Mouse (Mus musculus) hindbrain, embryonic 13.5 days (tissue): ENCODE data around the gene Olfr452. TPM values are rescaled to one million over a fixed set of nuclear protein-coding genes. Genes with fewer than 3 reads are reported as not detected.

Source experiments
- ATAC-seq: fragments of 200-750 bp; cut with Nextera tagmentation; 2 replicates; pipeline ENCODE4 v1.8.0; 2017; ENCODE audit warnings: moderate TSS enrichment; ENCODE audit not compliant: low FRiP score
- H3K27ac ChIP-seq: fragments of 300-500 bp; sonication (generic); 2 replicates; pipeline ENCODE4 v1.5.1; 2015; ENCODE audit warnings: inconsistent platforms, mild to moderate bottlenecking, moderate library complexity
- H3K27me3 ChIP-seq: fragments of 300-500 bp; sonication (generic); 2 replicates; pipeline ENCODE4 v1.6.1; 2015; ENCODE audit warnings: mild to moderate bottlenecking, inconsistent platforms
- H3K36me3 ChIP-seq: fragments of 300-500 bp; sonication (generic); 2 replicates; pipeline ENCODE4 v1.6.1; 2015; ENCODE audit warnings: mild to moderate bottlenecking, inconsistent platforms
- H3K4me1 ChIP-seq: fragments of 300-500 bp; sonication (generic); replicated peaks from 2 replicates; pipeline ENCODE4 v1.6.1; 2015; ENCODE audit warnings: inconsistent platforms
- H3K4me2 ChIP-seq: fragments of 300-500 bp; sonication (generic); 2 replicates; pipeline ENCODE4 v1.6.1; 2015; ENCODE audit warnings: inconsistent platforms, mild to moderate bottlenecking, moderate library complexity
- H3K4me3 ChIP-seq: fragments of 300-500 bp; sonication (generic); 2 replicates; pipeline ENCODE4 v1.5.1; 2015; ENCODE audit warnings: mild to moderate bottlenecking, inconsistent platforms
- H3K9ac ChIP-seq: fragments of 300-500 bp; sonication (generic); 2 replicates; pipeline ENCODE4 v1.6.1; 2015; ENCODE audit warnings: mild to moderate bottlenecking, inconsistent platforms
- H3K9me3 ChIP-seq: fragments of 300-500 bp; sonication (generic); 2 replicates; pipeline ENCODE4 v1.6.1; 2016; ENCODE audit warnings: inconsistent platforms
- WGBS: fragments of 180-500 bp; shearing (Covaris S2); methylation state at CpG from one replicate; pipeline ENCODE4 v1.1.7; 2015; 5-methylcytosine and 5-hydroxymethylcytosine counted together
- polyA plus RNA-seq: library from polyadenylated mRNA; unstranded; fragments of >200 nt; fragmentation: Nextera tagmentation; extraction: Ambion mirVana; gene quantifications from 2 replicates; pipeline ENCODE4 v1.2.1, GENCODE M21; 2015

The Olfr452 gene
- not detected in 2 replicates for polyA plus RNA-seq

DNA sequence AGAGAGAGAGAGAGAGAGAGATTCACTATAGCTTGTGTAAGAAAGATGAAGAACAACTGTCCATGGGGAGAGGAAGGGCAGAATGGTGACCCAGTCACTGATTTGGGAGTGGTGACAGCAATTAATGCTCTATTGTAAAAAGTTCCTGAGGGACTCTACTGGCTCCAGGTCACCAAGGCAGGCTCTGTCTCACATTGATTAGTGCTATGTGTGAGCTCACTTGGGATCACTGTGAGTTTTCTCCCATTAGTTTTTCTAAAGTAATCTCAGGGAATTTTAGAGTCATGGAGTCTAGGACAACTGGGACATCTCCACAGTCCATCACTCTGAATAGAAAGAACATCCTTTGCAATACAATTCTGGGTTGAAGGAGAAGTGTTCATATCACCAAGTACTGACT, at the start of gene Olfr452:
TSS of gene Olfr452 (plus strand) at position 301 of the 400 bp plus-strand sequence.
- Histone ChIP-seq H3K9ac (no peak within 1 kb of the TSS), H3K4me3 (no peak within 1 kb of the TSS), H3K27ac (no peak within 1 kb of the TSS), H3K36me3 (no peaks in the 10 kb centered on the region), H3K27me3 (no peaks in the 10 kb centered on the region), H3K9me3 (no peaks in the 10 kb centered on the region), H3K4me1 (no peaks in the 10 kb centered on the region), H3K4me2 (no peak within 1 kb of the TSS)
- no peak for ATAC-seq

DNA sequence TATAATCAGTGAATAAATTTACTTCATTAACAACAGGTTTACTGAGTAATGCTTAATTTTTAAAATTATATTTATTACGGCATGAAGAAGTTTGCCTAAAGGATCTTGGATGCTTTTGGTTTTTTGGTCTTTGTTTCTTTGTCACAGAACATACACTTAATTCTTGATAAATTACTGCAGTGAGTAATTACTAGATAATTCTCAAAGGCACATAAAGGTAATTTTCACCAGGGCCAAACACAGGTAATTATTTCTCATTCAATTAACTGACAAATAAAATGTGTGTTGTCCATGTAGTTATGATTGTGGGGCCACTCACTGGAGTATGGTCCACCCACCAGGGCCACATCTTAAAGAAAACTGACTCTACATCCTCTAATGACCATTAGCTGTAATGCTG, 45.8 kb upstream of the Olfr452 start, which contains the start of gene Olfr453:
TSS of gene Olfr453 (plus strand) at position 301 of the 400 bp plus-strand sequence.
- Histone ChIP-seq H3K9ac (no peak within 1 kb of the TSS), H3K4me2 (no peak within 1 kb of the TSS), H3K27me3 (no peaks in the 10 kb centered on the region), H3K4me3 (no peak within 1 kb of the TSS), H3K9me3 (no peaks in the 10 kb centered on the region), H3K36me3 (no peaks in the 10 kb centered on the region), H3K4me1 (no peaks in the 10 kb centered on the region), H3K27ac (no peak within 1 kb of the TSS)
- ATAC-seq, result no peak
- 97% methylated on average over 1 of the region's 1 CpGs for WGBS

DNA sequence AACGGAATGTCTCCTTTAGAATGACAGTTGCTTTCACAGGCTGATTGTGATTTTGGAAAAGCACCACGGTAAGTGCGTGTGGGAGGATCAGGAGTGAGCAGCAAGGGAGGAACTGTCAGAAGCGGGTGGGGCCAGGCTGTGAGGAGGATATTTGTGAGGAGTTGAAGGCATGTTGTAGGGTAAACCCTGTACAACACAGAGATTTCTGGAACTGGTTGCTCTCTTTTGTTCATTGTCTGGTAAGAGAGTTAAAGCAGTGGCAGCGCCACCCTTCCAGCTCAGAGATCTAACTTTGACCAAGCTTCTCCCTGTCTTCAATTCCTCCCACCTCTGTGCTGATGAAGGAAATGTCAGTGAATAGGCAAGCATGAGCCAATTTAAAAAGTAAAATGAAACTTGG, 42.6 kb upstream of the Olfr452 start:
- Histone ChIP-seq H3K9me3 (no peaks in the 10 kb centered on the region), H3K4me3 (no peak overlapping the region), H3K9ac (no peak overlapping the region), H3K4me2 (no peak overlapping the region), H3K27me3 (no peaks in the 10 kb centered on the region), H3K27ac (no peak overlapping the region), H3K4me1 (no peaks in the 10 kb centered on the region), H3K36me3 (no peaks in the 10 kb centered on the region)
- 80% methylated on average over 5 of the region's 5 CpGs for WGBS
- no peak for ATAC-seq

DNA sequence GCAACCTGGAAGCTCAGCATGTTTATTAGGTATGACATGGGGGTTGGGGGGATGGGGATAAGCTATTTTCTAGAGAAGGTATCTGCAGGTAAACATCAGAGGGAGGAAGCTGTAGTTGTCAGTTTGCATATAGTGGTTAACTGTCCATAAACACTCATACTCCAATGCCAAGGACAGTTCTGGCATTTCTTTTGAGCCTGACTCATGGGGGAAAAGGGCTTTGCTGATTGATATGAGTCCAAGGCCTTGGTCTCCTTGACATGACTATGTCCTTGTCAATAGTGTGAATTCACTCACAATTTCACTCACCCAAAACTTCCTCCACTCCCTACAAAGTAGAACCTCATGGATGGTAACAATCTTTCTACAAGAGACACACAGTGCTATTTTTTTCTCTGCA, 37.0 kb upstream of the Olfr452 start:
- no peaks in the 10 kb centered on the region for H3K27me3 ChIP-seq
- no peak overlapping the region for H3K4me2 ChIP-seq
- no peaks in the 10 kb centered on the region for H3K4me1 ChIP-seq
- no peak overlapping the region for H3K4me3 ChIP-seq
- H3K36me3 ChIP-seq, result no peaks in the 10 kb centered on the region
- no peak for ATAC-seq
- H3K9me3 ChIP-seq, result no peaks in the 10 kb centered on the region
- no peak overlapping the region for H3K9ac ChIP-seq
- no peak overlapping the region for H3K27ac ChIP-seq

DNA sequence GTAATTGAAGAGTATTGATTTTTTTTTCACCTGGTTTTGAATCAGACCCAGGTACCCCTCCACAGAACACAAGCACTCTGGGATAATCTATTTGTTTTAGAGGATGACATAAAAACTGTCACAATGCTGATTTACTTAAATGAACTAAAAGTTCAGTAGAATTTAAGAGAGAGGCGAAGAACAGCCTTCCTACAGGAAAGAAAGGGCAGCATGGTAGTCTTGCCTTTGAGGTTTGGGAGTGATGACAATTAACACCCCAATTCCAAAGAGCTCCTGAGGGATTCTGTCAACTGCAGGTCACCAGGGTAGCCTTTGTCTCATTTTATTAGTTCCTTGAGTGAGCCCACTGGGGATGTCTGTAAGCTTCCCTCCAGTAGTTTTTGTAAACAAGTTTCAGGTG, 28.8 kb upstream of the Olfr452 start, which contains the start of gene Olfr38:
TSS of gene Olfr38 (plus strand) at position 301 of the 400 bp plus-strand sequence.
- Histone ChIP-seq H3K36me3 (no peaks in the 10 kb centered on the region), H3K4me1 (no peaks in the 10 kb centered on the region), H3K4me2 (no peak within 1 kb of the TSS), H3K27ac (no peak within 1 kb of the TSS), H3K4me3 (no peak within 1 kb of the TSS), H3K27me3 (no peaks in the 10 kb centered on the region), H3K9ac (no peak within 1 kb of the TSS), H3K9me3 (no peaks in the 10 kb centered on the region)
- ATAC-seq, result no peak
- 87% methylated on average over 1 of the region's 1 CpGs for WGBS

DNA sequence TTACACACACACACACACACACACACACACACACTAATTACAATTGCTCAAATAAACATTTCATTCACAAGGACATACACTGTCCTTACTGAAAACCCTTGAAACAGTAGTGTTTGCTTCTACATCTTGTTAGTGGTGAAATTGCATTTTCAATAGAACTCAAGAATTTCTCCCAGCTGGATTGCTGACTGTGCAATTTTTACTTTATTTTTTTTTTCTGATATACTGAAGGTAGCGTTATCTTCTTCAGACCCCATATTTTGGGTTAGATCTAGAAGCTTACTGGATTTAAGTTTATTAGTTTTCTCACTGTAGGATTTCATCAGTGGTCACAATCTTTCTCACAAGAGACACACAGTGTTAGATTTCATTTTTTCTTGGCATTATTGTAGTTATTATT, 7.8 kb upstream of the Olfr452 start:
- no peak for ATAC-seq

DNA sequence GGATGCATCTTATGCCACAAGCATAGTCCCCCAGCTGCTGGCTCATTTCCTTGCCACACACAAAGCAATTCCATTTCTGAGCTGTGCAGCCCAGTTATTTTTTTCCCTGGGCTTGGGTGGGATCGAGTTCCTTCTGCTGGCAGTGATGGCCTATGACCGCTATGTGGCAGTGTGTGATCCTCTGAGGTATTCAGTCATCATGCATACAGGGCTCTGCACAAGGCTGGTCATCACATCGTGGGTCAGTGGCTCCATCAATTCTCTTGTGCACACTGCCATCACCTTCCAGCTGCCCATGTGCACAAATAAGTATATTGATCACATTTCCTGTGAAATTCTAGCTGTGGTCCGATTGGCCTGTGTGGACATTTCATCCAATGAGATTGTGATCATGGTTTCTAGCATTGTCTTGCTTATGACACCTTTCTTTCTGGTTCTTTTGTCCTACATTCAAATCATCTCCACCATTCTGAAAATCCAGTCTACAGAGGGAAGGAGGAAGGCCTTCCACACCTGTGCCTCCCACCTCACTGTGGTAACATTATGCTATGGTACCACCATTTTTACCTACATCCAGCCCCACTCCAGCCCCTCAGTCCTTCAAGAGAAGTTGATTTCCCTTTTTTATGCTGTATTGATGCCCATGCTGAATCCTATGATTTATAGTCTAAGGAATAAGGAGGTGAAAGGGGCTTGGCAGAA, 5.5 kb downstream of the Olfr452 start:
- WGBS, result 49% methylated on average over 4 of the region's 4 CpGs
- no peaks in the 10 kb centered on the region for H3K36me3 ChIP-seq
- no peak overlapping the region for H3K4me3 ChIP-seq
- ATAC-seq, result peak; percentile 57
- no peak overlapping the region for H3K9ac ChIP-seq
- H3K27ac ChIP-seq, result no peak overlapping the region
- no peaks in the 10 kb centered on the region for H3K4me1 ChIP-seq
- H3K4me2 ChIP-seq, result no peak overlapping the region
- no peaks in the 10 kb centered on the region for H3K9me3 ChIP-seq
- no peaks in the 10 kb centered on the region for H3K27me3 ChIP-seq

More for the DNA sequence above, 7.8 kb upstream of the Olfr452 start:
- H3K9me3 ChIP-seq, result no peaks in the 10 kb centered on the region
- no peaks in the 10 kb centered on the region for H3K4me1 ChIP-seq
- 94% methylated on average over 1 of the region's 1 CpGs for WGBS
- H3K36me3 ChIP-seq, result no peaks in the 10 kb centered on the region
- H3K27me3 ChIP-seq, result no peaks in the 10 kb centered on the region
- no peak overlapping the region for H3K9ac ChIP-seq
- no peak overlapping the region for H3K4me2 ChIP-seq
- no peak overlapping the region for H3K4me3 ChIP-seq
- H3K27ac ChIP-seq, result no peak overlapping the region

DNA sequence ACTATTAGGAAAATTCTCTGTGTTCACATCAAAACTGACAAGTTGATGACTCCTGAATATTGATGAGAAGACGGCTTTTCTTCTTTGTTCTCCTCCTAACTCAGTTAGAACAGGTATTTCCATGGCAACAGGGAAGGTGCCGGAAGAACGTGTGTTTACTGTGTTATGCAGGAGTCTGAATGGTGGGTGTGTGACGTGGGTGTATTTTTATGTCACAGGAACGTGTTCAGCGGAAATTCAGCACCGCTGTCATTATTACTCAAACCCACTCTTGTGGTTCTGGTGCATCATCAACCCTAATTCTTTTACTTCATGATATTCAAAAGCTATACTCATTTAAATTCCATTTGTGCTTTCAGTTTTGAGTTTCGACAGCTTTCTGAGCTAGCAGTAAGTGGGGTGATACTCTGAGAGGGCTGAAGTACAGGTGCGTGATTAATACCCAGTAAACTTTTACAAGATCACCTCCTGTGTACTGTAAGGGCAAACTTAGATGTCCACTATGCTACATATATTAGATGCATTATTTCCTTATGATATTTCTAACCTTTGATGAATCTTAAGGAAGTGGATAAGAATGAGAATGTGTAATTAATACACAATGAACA, 6.2 kb downstream of the Olfr452 start:
- Histone ChIP-seq H3K4me3 (no peak overlapping the region), H3K27me3 (no peaks in the 10 kb centered on the region), H3K36me3 (no peaks in the 10 kb centered on the region), H3K9me3 (no peaks in the 10 kb centered on the region), H3K27ac (no peak overlapping the region), H3K4me1 (no peaks in the 10 kb centered on the region), H3K9ac (no peak overlapping the region), H3K4me2 (no peak overlapping the region)
- ATAC-seq, result peak; percentile 74; the same call in 1 of the 2 replicates
- WGBS, result 75% methylated on average over 9 of the region's 9 CpGs

DNA sequence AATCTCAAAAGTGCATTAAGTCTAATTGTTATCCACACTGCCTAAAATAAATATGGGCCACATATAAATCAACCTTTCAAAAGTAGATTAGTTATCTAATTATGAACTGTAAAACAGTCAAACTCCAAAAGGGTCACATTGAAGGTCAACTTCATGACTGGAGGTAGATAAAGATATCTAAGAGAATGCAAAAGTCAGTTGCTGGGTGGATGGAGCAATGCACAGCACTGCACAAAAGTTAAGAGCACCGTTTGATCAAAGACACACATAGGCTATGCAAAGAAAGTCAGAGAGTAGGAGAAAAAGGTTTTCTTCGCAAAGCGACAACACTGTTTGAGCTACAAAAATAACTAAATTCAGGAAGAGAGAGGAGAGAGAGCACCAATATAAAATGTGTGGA, 10.1 kb downstream of the Olfr452 start:
- Histone ChIP-seq H3K4me3 (no peak overlapping the region), H3K4me1 (no peaks in the 10 kb centered on the region), H3K27ac (no peak overlapping the region), H3K9ac (no peak overlapping the region), H3K4me2 (no peak overlapping the region), H3K9me3 (no peaks in the 10 kb centered on the region), H3K27me3 (no peaks in the 10 kb centered on the region), H3K36me3 (no peaks in the 10 kb centered on the region)
- WGBS, result 87% methylated on average over 3 of the region's 3 CpGs
- ATAC-seq, result no peak

DNA sequence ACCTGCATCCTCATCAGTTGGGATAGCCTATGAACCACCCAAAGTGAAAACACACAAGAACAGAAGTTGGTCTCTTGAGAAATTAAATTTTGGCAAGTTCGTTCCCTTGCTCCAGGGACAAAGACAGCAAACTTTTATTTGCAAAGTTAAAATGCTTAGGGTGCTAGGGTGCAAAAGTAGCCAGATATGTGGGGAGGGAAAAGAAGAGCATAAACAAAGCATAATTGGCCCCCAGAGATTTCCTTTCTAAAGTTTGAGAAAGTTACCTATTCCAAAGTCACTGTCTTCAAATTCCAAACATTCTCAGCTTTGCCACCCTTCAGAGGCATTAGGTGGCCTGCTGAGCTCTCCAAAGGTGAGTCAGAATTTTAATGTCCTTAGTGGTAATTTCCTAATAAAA, 26.7 kb downstream of the Olfr452 start, which contains the start of gene Olfr450:
TSS of gene Olfr450 (plus strand) at position 301 of the 400 bp plus-strand sequence.
- Histone ChIP-seq H3K4me2 (no peak within 1 kb of the TSS), H3K9me3 (no peaks in the 10 kb centered on the region), H3K36me3 (no peaks in the 10 kb centered on the region), H3K4me1 (no peaks in the 10 kb centered on the region), H3K4me3 (no peak within 1 kb of the TSS), H3K27ac (no peak within 1 kb of the TSS), H3K9ac (no peak within 1 kb of the TSS), H3K27me3 (no peaks in the 10 kb centered on the region)
- WGBS, result 88% methylated on average over 1 of the region's 1 CpGs
- ATAC-seq, result no peak

DNA sequence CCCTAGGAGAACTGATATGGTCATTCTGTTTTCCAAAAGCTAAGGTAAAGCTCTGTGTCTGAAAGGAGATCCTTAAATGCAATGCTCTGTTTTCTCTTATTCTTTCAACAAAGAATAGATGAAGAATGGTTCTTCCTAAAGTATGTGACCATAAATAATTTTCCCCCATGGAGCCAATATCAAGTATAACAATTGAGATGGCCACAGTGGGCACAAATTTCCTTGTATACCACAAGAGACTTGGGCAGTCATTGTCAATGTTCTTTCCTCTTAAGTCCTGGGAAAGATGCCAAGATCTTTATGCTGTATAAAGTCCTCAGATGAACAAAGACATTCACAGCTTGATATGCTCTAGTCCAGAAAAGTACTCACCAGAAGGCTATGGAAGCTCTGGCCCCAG, 49.2 kb downstream of the Olfr452 start, which contains the start of gene Olfr449:
TSS of gene Olfr449 (plus strand) at position 301 of the 400 bp plus-strand sequence.
- no peak for ATAC-seq
- Histone ChIP-seq H3K4me2 (no peak within 1 kb of the TSS), H3K27me3 (no peaks in the 10 kb centered on the region)

More for the DNA sequence above, 49.2 kb downstream of the Olfr452 start, which contains the start of gene Olfr449:
- Histone ChIP-seq H3K4me3 (no peak within 1 kb of the TSS), H3K9me3 (no peaks in the 10 kb centered on the region), H3K27ac (no peak within 1 kb of the TSS), H3K36me3 (no peaks in the 10 kb centered on the region), H3K4me1 (no peaks in the 10 kb centered on the region), H3K9ac (no peak within 1 kb of the TSS)
